Comparison of ENCODE assay signal across 33 mouse cellular contexts in genomic region chr17:65579766-65580165, GRCm38 (mm10). TPM values are rescaled to one million over a fixed set of nuclear protein-coding genes. Genes with fewer than 3 reads are reported as not detected.
"Had no signal": no experiment of that assay in that cellular context is flagged by ENCODE, and none has a peak within 500 bp of the region (broad histone marks: within the 10 kb centered on the region; RNA-seq: fewer than 3 reads in every experiment).

No protein-coding gene starts in this region.

- H3K9me3 ChIP-seq: embryonic facial prominence, embryonic 10.5 days; embryonic facial prominence, embryonic 12.5 days; embryonic facial prominence, embryonic 13.5 days; embryonic facial prominence, embryonic 15.5 days; forebrain, embryonic 10.5 days; forebrain, embryonic 12.5 days; forebrain, embryonic 13.5 days; forebrain, embryonic 15.5 days had no signal

- DNase-seq: cerebellum, adult 2 months; cerebellum, adult 8-10 months; cerebellum, adult 9-10 months; cerebellum, adult 9-11 months; cerebellum, postnatal 10 days; cerebellum, postnatal 14 days; cerebellum, postnatal 25 days; cerebellum, postnatal 36 days; embryo, embryonic 11 days; forebrain, postnatal 0 days; gastrocnemius, adult 2 months; gastrocnemius, postnatal 10 days; gastrocnemius, postnatal 14 days; gastrocnemius, postnatal 25 days; gastrocnemius, postnatal 36 days; heart, adult 11 months; heart, adult 18-20 months; heart, adult 2 months had no signal

- H3K27me3 ChIP-seq: embryonic facial prominence, embryonic 12.5 days; embryonic facial prominence, embryonic 13.5 days; embryonic facial prominence, embryonic 15.5 days; forebrain, embryonic 12.5 days; forebrain, embryonic 13.5 days; forebrain, embryonic 15.5 days had no signal

- H3K27ac ChIP-seq: embryonic facial prominence, embryonic 10.5 days; embryonic facial prominence, embryonic 12.5 days; embryonic facial prominence, embryonic 13.5 days; embryonic facial prominence, embryonic 15.5 days; forebrain, embryonic 10.5 days; forebrain, embryonic 12.5 days; forebrain, embryonic 13.5 days; forebrain, embryonic 15.5 days; gastrocnemius, adult 2 months; heart, adult 2 months had no signal

- H3K9ac ChIP-seq: embryonic facial prominence, embryonic 12.5 days; embryonic facial prominence, embryonic 13.5 days; embryonic facial prominence, embryonic 15.5 days; forebrain, embryonic 12.5 days; forebrain, embryonic 13.5 days; forebrain, embryonic 15.5 days; forebrain, postnatal 0 days had no signal

- ATAC-seq: forebrain, embryonic 13.5 days; forebrain, embryonic 14.5 days; forebrain, embryonic 15.5 days; forebrain, embryonic 16.5 days; forebrain, postnatal 0 days had no signal

- H3K4me2 ChIP-seq: embryonic facial prominence, embryonic 12.5 days; embryonic facial prominence, embryonic 13.5 days; embryonic facial prominence, embryonic 15.5 days; forebrain, embryonic 12.5 days; forebrain, embryonic 13.5 days; forebrain, embryonic 15.5 days had no signal

- H3K4me1 ChIP-seq: embryonic facial prominence, embryonic 10.5 days; embryonic facial prominence, embryonic 12.5 days; embryonic facial prominence, embryonic 15.5 days; forebrain, embryonic 10.5 days; forebrain, embryonic 12.5 days; forebrain, embryonic 13.5 days; forebrain, embryonic 15.5 days had no signal

- H3K4me3 ChIP-seq: embryonic facial prominence, embryonic 10.5 days; embryonic facial prominence, embryonic 12.5 days; embryonic facial prominence, embryonic 13.5 days; embryonic facial prominence, embryonic 15.5 days; erythroblast, embryonic 14.5 days; forebrain, embryonic 10.5 days; forebrain, embryonic 12.5 days; forebrain, embryonic 13.5 days; forebrain, embryonic 15.5 days; gastrocnemius, adult 2 months; heart, adult 2 months had no signal

RNA-seq across cellular contexts. Expression of gene Tmem232, which starts 39.2 kb away (rescaled TPM):
- total RNA-seq: common myeloid progenitor, adult 5-6 weeks; granulocyte monocyte progenitor cell, adult 5-6 weeks; heart, adult 2 months had no signal
- polyA plus RNA-seq: embryonic facial prominence, embryonic 10.5 days; embryonic facial prominence, embryonic 11.5 days; erythroblast, embryonic 14.5 days; forebrain, embryonic 10.5 days; forebrain, embryonic 11.5 days; forebrain, embryonic 12.5 days had no signal
